Mouse (Mus musculus): ENCODE results near the gene Arhgap28.

GRCm38 (mm10) chr17:67988920-67989621 lies 14.8 kb downstream of the Arhgap28 start:
- TF ChIP-seq POLR2A (IDR thresholded peaks at IDR 0.05; ENCODE audit: borderline replicate concordance, control insufficient read depth, low read depth, low read length): no peak
- no peak for TF ChIP-seq CTCF (IDR thresholded peaks at IDR 0.05; ENCODE audit: control insufficient read depth, insufficient read depth, low read length)
